Mouse (Mus musculus) bone marrow macrophage, adult 2 months (primary cell): ENCODE measurements around the gene Reps1.

Experiments used
- CTCF ChIP-seq: IDR thresholded peaks from 2 replicates; pipeline ENCODE4 v1.5.1; 2012; ENCODE audit warnings: low read depth, mild to moderate bottlenecking, low read length, moderate library complexity
- POLR2A ChIP-seq: IDR thresholded peaks from 2 replicates; pipeline ENCODE4 v1.6.1; 2012; ENCODE audit warnings: mild to moderate bottlenecking, low read depth, low read length, borderline replicate concordance

DNA sequence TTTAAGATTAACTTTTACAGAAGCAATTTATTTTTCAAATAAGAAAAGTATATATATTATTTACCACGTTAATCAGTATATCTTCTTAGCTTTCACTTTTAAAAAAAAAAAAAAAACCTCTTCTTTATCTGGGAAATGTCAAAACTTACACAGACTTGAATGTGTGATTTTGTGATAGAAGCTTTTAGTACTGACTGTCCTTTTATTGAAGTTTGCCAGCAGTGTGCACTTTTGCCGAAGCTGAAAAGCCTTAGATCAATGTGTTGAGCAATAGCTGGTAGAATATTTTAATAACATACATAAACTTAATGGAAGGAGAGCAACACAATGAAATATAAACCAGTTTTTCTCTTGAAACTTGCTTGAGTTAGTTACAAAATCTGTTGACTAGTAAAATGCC is 5.1 kb downstream of the Reps1 start:
- TF ChIP-seq CTCF, result no peak
- no peak for TF ChIP-seq POLR2A
